27 mouse cellular contexts compared by ENCODE assay signal in the genomic region with DNA sequence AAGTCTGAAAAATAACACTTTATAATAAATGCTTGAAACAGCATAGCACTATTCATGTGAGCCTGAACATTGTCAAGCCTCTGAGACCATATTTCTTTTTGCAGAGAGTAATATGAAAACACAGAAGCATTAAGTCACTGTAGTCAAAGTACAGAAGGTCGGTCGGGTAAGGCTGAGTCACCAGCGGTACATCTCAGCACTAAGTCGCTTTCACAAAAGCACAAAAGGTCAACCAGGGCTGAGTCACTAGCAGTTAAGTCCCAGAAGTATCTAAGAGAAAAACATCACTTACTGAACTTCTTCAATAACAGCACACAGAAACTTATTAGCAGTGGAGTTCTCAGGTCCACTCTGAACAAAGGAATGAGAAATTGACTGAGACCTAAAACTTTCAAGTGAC.
A peak's percentile ranks its signal among the peaks of the same experiment; 100 is the strongest.
DNase-seq lines count a peak whose midpoint lies in the region; ATAC-seq and TF ChIP-seq lines count a peak whose summit lies in the region.
"Had no signal": no experiment of that assay in that cellular context is flagged by ENCODE, and none has a peak within 500 bp of the region (broad histone marks: within the 10 kb centered on the region; RNA-seq: fewer than 3 reads in every experiment).

No protein-coding gene starts in this region.

- WGBS in kidney, postnatal 0 days, result 82% methylated on average over 4 of the region's 4 CpGs
- 95% methylated on average over 4 of the region's 4 CpGs for WGBS in hindbrain, embryonic 11.5 days

- no peaks in the 10 kb centered on the region for H3K9me3 ChIP-seq in kidney, postnatal 0 days (replicated peaks; ENCODE audit: low read length)
- H3K9me3 ChIP-seq in hindbrain, embryonic 11.5 days (ENCODE audit: control insufficient read depth, low read length), result no peaks in the 10 kb centered on the region
- H3K9me3 ChIP-seq: heart, embryonic 12.5 days; hindbrain, embryonic 12.5 days; limb, embryonic 12.5 days; midbrain, embryonic 10.5 days; neural tube, embryonic 13.5 days had no signal

- H3K9ac ChIP-seq in kidney, postnatal 0 days (ENCODE audit: low read depth, low read length), result no peak overlapping the region
- no peak overlapping the region for H3K9ac ChIP-seq in hindbrain, embryonic 11.5 days (ENCODE audit: low read depth, low read length)
- H3K9ac ChIP-seq: heart, embryonic 12.5 days; hindbrain, embryonic 12.5 days; limb, embryonic 12.5 days; liver, postnatal 0 days; neural tube, embryonic 13.5 days had no signal

- no peak overlapping the region for H3K4me2 ChIP-seq in kidney, postnatal 0 days (ENCODE audit: low read length)
- no peak overlapping the region for H3K4me2 ChIP-seq in hindbrain, embryonic 11.5 days (replicated peaks; ENCODE audit: low read depth, low read length)
- H3K4me2 ChIP-seq: heart, embryonic 12.5 days; hindbrain, embryonic 12.5 days; limb, embryonic 12.5 days; liver, embryonic 11.5 days; neural tube, embryonic 13.5 days had no signal

- no peaks in the 10 kb centered on the region for H3K36me3 ChIP-seq in kidney, postnatal 0 days (ENCODE audit: insufficient read depth, low read length)
- no peaks in the 10 kb centered on the region for H3K36me3 ChIP-seq in hindbrain, embryonic 11.5 days (ENCODE audit: control insufficient read depth, insufficient read depth, low read length)
- H3K36me3 ChIP-seq: heart, embryonic 12.5 days; hindbrain, embryonic 12.5 days; limb, embryonic 12.5 days; midbrain, embryonic 10.5 days; neural tube, embryonic 13.5 days had no signal

- H3K4me3 ChIP-seq in kidney, postnatal 0 days (replicated peaks; ENCODE audit: low read depth, low read length), result no peak overlapping the region
- H3K4me3 ChIP-seq in hindbrain, embryonic 11.5 days (ENCODE audit: low read depth, low read length), result no peak overlapping the region
- H3K4me3 ChIP-seq: heart, embryonic 12.5 days; hindbrain, embryonic 12.5 days; layer of hippocampus, adult 2 months; limb, embryonic 12.5 days; midbrain, embryonic 10.5 days; myocyte; neural tube, embryonic 13.5 days had no signal

- H3K27ac ChIP-seq in kidney, postnatal 0 days, result no peak overlapping the region
- H3K27ac ChIP-seq in hindbrain, embryonic 11.5 days (ENCODE audit: low read depth, low read length), result no peak overlapping the region
- H3K27ac ChIP-seq: hindbrain, embryonic 12.5 days; layer of hippocampus, adult 2 months; limb, embryonic 12.5 days; midbrain, embryonic 10.5 days; neural tube, embryonic 13.5 days had no signal

- no peak for ATAC-seq in kidney, postnatal 0 days (replicated peaks; ENCODE audit: low FRiP score, low read depth)
- no peak for ATAC-seq in hindbrain, embryonic 11.5 days (ENCODE audit: low FRiP score)
- ATAC-seq: liver, postnatal 0 days; lung, postnatal 0 days; midbrain, embryonic 16.5 days had no signal

- TF ChIP-seq CTCF in kidney, postnatal 0 days (IDR thresholded peaks at IDR 0.05; ENCODE audit: low read depth), result no peak

- peak; percentile 1 for DNase-seq in kidney, postnatal 0 days (ENCODE audit: low spot score)
- DNase-seq in kidney, adult 11 months, result no peak
- peak; percentile 53 for DNase-seq in adrenal gland, adult 8-10 months
- peak; percentile 60 for DNase-seq in brain, adult 2 months (ENCODE audit: low read depth, low spot score)
- no peak for DNase-seq in spleen, postnatal 4 days (ENCODE audit: low spot score in 2 of 2)
- DNase-seq in hindbrain, embryonic 11.5 days (ENCODE audit: low spot score), result no peak
- DNase-seq in thymus, postnatal 14 days, result no peak
- DNase-seq: cerebellum, adult 11 months; cerebellum, adult 9-11 months; heart, postnatal 14 days; kidney, adult 8-10 months; kidney, postnatal 25 days; layer of hippocampus, postnatal 36 days; liver, postnatal 0 days; retina, postnatal 1 day; right cerebral cortex, postnatal 25 days; thymus, adult 2 months had no signal

- H3K4me1 ChIP-seq in kidney, postnatal 0 days (replicated peaks; ENCODE audit: insufficient read depth, low read length), result no peaks in the 10 kb centered on the region
- no peaks in the 10 kb centered on the region for H3K4me1 ChIP-seq in hindbrain, embryonic 11.5 days (replicated peaks; ENCODE audit: control insufficient read depth, insufficient read depth, low read length)
- H3K4me1 ChIP-seq: heart, embryonic 12.5 days; hindbrain, embryonic 12.5 days; limb, embryonic 12.5 days; midbrain, embryonic 10.5 days; neural tube, embryonic 13.5 days had no signal

- H3K27me3 ChIP-seq in kidney, postnatal 0 days (ENCODE audit: insufficient read depth, low read length), result no peaks in the 10 kb centered on the region
- no peaks in the 10 kb centered on the region for H3K27me3 ChIP-seq in hindbrain, embryonic 11.5 days (ENCODE audit: control insufficient read depth, insufficient read depth, low read length)
- H3K27me3 ChIP-seq: heart, embryonic 12.5 days; hindbrain, embryonic 12.5 days; limb, embryonic 12.5 days; neural tube, embryonic 13.5 days had no signal

Comparison
In these comparisons a context has a peak if more than half of its experiments do, and no peak if none do; other contexts are left out.
1. DNase-seq: peak in kidney, postnatal 0 days (single experiment), adrenal gland, adult 8-10 months (single experiment) and brain, adult 2 months (single experiment); none in kidney, adult 11 months (single experiment), spleen, postnatal 4 days (0 of 2), hindbrain, embryonic 11.5 days (single experiment) and thymus, postnatal 14 days (single experiment).